Mouse (Mus musculus) frontal cortex, postnatal 10 days (tissue): ENCODE data around the gene Erc2.
"Not testable (repeated sequence)": the region's sequence is repeated elsewhere in the genome, so short reads cannot be mapped to it uniquely, and the experiment has no call there.

Source experiments
- DNase-seq, 2 experiments: peaks; one replicate each; pipeline ENCODE4 v3.0.0; 2022; ENCODE audit warnings: low spot score in 2 of 2, mixed read lengths in 1 of 2

Erc2 gene

DNA sequence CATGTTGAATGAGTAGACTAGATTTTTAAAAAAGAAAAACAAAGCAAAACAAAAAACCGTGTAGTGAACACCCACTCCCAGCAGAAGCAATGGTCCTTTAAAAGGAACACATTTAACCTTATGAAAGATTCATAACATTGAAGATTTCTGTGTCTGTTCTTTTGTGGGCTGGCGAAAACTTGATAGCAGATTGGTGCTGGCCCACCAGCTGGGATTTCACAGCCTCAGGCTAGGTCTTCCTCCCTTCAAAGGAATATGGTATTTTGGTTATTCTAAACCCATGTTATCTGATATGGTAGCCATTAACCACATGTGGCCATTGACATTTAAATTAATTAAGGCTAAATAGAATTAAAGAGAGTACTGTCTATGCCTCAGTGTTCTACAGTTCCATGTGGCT is 205.9 kb downstream of the Erc2 start:
- DNase-seq, result no peak

DNA sequence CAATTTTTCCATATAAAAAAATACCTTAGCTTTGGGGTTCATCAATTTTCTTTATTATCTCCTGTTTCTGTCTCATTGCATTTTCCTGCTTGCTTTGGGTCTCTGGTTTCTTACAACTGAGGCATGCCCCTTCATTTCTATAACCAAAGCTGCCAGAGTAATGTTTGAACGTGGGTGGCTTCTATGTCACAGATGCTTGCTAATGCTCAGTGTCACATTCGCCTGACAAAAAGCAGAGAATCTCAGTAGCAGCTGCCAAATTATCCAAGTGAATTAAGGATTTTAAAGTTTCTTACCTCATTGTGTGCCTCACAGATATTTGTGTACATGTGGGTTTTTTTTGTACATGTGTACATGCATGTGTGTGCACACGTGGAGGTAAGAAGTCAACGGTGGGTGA is 210.0 kb downstream of the Erc2 start:
- no peak for DNase-seq

GRCm38 (mm10) chr14:27835351-27835750 is 213.1 kb downstream of the Erc2 start:
- DNase-seq, result no peak

GRCm38 (mm10) chr14:27837601-27838105 is 215.4 kb downstream of the Erc2 start:
- no peak for DNase-seq

GRCm38 (mm10) chr14:27840120-27840519 is 217.9 kb downstream of the Erc2 start:
- DNase-seq, result no peak

- DNase-seq, result peak; percentile 24 to 45
Observed at GRCm38 (mm10) chr14:27846875-27847274, 224.6 kb downstream of the Erc2 start.

DNA sequence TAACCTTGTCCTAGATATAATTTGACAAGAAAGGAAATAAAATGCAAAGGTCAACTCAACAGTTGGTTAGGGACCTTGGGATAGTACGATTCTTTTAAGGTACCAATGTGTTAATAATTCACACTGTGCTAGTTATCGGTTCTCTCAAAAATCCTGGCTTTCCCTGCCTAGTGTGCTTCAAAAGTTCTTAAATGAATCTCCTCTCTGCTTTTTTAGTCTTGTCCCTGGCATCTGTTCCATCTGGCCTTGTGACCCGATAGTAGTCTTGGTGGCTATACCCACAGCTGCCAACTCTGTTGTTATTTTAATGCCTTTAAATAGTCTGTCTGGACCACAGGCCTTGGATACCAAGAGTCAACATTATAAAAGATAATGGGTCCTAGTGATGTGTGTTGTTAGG is 225.1 kb downstream of the Erc2 start:
- DNase-seq, result no peak

DNA sequence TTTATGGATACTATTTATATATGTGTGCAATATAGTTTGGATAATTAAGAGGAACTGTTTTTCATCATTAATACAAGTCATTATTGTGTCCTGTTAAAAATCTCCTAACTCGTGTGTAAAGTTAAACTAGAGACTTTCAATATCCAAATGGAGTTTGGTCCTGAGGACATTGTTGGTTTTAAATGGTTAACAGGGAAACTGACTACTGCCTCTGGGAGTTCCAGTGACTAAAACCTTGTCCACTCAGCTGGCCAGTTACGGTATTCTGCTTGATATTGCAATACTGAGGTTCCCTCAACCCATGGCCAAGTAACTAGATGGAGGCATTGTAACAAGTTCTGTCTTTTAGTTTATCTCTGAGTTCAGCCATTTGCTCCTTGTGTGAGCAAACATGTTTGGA is 229.0 kb downstream of the Erc2 start:
- no peak for DNase-seq

GRCm38 (mm10) chr14:27852606-27853005 is 230.4 kb downstream of the Erc2 start:
- no peak for DNase-seq

DNA sequence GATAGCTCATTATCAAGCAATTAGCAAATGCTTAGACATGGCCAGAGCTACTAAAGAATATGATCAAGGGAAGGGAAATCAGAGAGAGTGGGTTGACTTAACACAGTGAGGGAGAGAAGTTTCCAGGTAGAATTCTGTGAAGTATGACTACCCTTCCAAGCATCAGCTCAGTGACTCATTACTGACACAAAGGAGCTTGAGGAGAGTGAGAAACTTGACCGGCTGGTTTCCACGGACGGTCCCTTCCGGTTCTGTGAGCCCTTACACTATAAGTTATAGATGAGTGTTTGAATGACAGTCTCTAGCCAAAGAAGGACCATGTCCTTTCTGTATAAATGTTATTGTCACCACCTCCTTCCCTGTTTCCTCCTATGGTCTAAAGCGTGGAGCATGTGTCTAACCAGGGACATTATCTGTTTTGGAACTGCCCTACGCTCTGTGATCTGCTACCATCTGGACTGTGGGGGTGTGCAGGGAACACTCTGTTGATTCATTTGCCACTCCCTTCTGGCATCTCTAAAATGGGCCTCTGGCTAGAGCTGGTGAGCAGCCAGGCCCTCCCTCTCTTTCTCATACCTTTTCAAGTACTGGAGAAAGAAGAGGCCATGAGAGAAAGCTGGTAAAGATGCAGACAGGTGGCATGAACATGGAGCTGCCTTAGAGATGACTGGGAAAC is 238.3 kb downstream of the Erc2 start:
- DNase-seq, result no peak

DNA sequence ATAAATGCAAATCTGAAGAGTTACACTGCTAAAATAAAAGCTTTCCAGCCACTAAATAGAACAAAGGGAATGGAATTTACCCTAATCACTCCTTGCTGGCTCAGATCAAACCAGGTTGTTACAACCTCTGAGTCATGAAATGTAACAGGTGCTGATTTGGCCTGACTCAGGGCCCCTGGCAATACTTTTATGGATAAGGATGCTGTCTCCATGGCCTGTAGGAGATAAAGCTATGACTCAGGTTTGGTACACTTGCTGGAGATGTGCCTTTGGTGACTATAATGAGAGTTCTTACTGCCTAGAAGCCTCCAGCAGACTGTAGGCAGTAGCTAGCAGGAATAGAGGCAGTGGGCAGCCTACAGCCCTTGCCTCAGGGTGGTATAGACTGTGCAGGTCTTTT is 240.1 kb downstream of the Erc2 start:
- DNase-seq, result no peak

GRCm38 (mm10) chr14:27867386-27867785 is 245.2 kb downstream of the Erc2 start:
- no peak for DNase-seq

DNA sequence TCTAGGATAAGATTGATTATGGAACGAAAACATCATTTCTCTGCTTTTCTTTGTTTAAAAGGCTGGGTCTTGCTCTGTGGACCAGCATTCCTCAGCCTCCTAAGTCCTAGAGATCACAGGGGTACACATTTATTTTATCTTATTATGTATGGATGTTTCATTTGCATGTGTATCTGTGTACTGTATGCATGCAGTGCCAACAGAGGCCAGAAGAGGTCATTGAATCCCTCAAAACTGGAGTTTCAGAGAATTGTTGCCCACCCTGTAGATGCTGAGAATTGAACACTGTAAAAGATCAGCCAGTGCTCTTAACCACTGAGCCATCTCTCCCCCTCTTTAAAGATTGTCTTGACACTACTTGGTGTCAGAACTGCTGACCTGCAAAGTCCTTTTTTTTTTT is 251.4 kb downstream of the Erc2 start:
- DNase-seq, result no peak

DNA sequence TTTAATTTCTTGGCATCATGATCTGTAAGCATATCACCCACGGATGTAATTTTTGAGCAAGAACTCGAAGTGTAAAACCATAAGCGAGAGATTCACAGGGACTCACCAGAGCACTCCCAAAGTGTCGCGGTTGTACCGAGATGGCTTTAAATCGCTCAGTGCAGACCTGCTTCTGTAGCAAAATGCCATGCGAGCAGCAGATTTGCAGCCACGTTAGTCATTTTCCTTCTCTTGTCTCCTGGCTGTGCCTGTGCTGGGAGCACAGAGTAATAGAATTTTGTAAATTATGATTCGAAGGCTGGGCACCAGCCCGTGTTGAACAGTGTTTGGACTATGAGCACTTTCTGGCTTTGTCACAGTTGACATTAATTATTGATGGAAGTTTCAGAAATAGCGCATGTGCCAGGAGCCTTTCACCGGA is 253.8 kb downstream of the Erc2 start:
- DNase-seq, result peak; percentile 20 to 29

DNA sequence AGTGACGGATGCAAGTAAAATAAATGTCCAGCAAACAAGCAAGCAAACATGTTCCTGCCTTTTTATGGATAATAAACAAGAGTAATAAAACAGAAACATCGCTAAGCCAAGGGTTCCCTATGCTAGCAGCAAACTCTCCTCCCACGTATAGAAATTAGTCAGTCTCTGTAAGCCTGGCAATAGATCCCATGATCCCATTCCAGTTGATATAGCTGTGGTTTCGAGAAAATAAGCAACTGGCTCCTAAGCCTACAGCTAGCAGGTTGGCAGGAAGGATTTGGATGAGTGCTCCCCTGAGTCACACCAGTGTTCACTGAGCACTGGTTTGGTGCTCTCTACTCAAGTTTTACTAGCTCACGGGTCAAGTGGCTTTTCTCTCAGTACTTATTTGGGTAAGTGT is 259.7 kb downstream of the Erc2 start:
- DNase-seq, result no peak

DNA sequence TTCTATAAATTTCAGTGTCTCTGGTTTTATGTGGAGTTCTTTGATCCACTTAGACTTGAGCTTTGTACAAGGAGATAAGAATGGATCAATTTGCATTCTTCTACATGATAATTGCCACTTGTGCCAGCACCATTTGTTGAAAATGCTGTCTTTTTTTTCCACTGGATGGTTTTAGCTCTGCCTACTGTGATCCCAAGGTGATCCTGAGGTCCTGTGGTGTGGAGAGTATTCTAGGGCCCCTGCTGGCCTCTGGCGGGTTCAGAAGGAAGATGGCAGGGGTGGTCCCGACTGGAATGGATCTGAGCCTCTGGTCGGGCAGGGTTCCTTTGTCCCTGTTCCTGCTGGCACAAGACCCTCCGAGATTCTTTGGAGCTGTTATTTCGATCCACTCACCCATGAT is 264.1 kb downstream of the Erc2 start:
- not testable (repeated sequence) for DNase-seq

- no peak for DNase-seq
Observed at GRCm38 (mm10) chr14:27887488-27887887, 265.3 kb downstream of the Erc2 start.

- DNase-seq, result no peak
Observed at GRCm38 (mm10) chr14:27889650-27890049, 267.4 kb downstream of the Erc2 start.

DNA sequence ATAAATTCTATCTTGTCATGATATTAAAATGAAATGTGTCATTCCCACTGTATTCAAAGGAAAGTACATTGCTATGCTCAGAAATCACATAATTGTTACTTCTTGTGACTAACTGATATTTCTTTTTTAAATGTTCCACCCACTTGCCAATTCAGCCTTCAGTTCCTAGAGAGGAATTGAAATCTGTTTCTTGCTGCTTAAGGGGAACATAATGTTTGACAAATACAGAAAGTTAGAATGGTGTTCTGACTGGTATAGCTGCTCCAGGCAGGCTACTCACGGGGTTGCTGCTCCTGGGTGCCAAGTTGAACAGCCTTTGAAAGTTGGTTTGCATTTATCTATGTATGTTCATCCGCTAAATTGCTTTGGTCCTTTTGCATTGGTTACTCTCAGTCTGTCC is 270.2 kb downstream of the Erc2 start:
- no peak for DNase-seq

- no peak for DNase-seq
Observed at GRCm38 (mm10) chr14:27901772-27902171, 279.5 kb downstream of the Erc2 start.

GRCm38 (mm10) chr14:27921656-27922373 is 299.6 kb downstream of the Erc2 start:
- no peak for DNase-seq

- no peak for DNase-seq
Observed at GRCm38 (mm10) chr14:27927369-27927768, 305.1 kb downstream of the Erc2 start.

DNA sequence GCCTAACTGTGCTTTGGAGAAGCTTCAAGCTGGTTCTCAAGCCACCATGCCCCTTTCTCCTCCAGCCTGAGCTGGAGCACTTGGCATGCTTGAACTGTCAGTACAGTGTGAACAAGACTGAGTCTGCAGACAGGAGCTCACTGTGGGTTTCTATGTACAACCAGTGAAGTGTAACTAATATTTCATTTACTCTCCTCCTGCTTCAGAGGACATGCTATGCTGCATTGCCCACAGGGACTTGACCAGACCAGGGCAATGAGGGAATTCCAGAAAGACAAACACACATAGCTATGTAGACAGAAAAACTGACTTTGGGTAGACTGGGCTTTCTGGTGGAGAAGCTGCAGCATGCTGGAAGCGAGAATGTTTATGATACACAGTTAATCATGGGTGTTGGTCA is 311.3 kb downstream of the Erc2 start:
- DNase-seq, result no peak
